Mouse (Mus musculus): Measurements from ENCODE around the gene Proser3. TPM values are rescaled to one million over a fixed set of nuclear protein-coding genes. Genes with fewer than 3 reads are reported as not detected.

Gene Proser3
- polyA plus RNA-seq, 1 experiment from 2014 or later = 20.0 TPM

DNA sequence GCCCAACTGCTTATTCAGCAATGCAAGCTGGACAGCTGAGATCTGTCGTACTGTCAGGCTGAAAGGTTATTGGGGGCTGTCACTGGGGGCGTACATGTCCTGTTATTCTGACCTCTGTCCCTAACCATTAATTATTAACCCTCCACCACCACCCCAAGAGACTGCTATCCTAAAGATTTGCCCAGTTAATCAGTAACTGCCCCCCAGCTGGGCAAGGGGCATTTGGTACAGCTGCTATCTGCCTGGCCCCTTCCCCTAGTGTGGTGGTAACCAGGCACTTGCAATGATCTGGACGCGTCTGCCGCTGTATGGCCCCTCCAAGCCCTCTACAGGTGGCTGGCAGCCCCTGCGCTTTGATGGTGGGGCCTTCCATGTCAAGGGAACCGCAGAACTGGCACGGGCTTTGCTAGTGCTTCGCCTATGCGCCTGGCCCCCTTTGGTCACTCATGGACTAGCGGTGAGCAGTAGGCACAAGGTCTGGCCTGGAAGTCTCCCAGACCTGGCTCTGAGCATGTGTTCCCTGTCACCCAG is 58.6 kb downstream of the Proser3 start, which contains the start of gene Prodh2:
Gene Prodh2 (plus strand): TSS at position 222 of the 531 bp plus-strand sequence.
- Histone ChIP-seq H3K36me3 (ENCODE audit: control insufficient read depth, insufficient read depth, low read length) (no peaks in the 10 kb centered on the region), H3K4me3 (ENCODE audit: low read depth, low read length) (no peak within 1 kb of the TSS), H3K27me3 (ENCODE audit: control insufficient read depth, insufficient read depth, low read length) (no peaks in the 10 kb centered on the region), H3K9ac (ENCODE audit: low read length) (no peak within 1 kb of the TSS), H3K4me1 (ENCODE audit: control insufficient read depth, insufficient read depth, low read length) (no peaks in the 10 kb centered on the region), H3K4me2 (ENCODE audit: low read depth, severe bottlenecking) (no peak within 1 kb of the TSS), H3K9me3 (ENCODE audit: control insufficient read depth, low read length) (no peaks in the 10 kb centered on the region), H3K27ac (replicated peaks; ENCODE audit: low read depth, low read length) (no peak within 1 kb of the TSS)
- 64% methylated on average over 11 of the region's 11 CpGs for WGBS
- no peak for DNase-seq (ENCODE audit: low spot score)
- no peak for ATAC-seq (ENCODE audit: insufficient number of reproducible peaks, low FRiP score, low TSS enrichment, low read depth)

DNA sequence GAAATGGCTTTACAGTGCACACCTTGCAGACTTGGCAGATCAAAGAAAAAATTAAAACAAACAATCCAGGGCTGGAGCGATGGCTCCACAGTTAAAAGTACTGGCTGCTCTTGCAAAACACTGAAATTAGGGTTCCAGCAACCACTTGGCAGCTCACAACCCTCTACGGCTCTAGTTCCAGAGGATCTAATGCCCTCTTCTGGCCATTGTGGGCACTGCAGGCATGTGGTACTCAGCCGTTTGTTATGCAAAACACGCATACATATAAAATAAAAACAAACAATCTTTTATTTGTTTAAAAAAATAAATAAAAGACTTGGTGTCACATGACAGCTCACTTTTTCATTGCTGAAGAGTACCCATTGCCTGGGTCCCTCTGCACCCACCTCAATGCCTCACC is 59.3 kb downstream of the Proser3 start:
- WGBS = 17% methylated on average over 4 of the region's 4 CpGs
- no peak overlapping the region for H3K9ac ChIP-seq (ENCODE audit: low read length)
- no peak overlapping the region for H3K27ac ChIP-seq (replicated peaks; ENCODE audit: low read depth, low read length)
- H3K9me3 ChIP-seq (ENCODE audit: control insufficient read depth, low read length) = no peaks in the 10 kb centered on the region
- no peak overlapping the region for H3K4me3 ChIP-seq (ENCODE audit: low read depth, low read length)
- no peaks in the 10 kb centered on the region for H3K36me3 ChIP-seq (ENCODE audit: control insufficient read depth, insufficient read depth, low read length)
- peak; percentile 89 for DNase-seq (ENCODE audit: low spot score)
- no peak overlapping the region for H3K4me2 ChIP-seq (ENCODE audit: low read depth, severe bottlenecking)
- H3K27me3 ChIP-seq (ENCODE audit: control insufficient read depth, insufficient read depth, low read length) = no peaks in the 10 kb centered on the region
- no peak for ATAC-seq (ENCODE audit: insufficient number of reproducible peaks, low FRiP score, low TSS enrichment, low read depth)
- H3K4me1 ChIP-seq (ENCODE audit: control insufficient read depth, insufficient read depth, low read length) = no peaks in the 10 kb centered on the region

DNA sequence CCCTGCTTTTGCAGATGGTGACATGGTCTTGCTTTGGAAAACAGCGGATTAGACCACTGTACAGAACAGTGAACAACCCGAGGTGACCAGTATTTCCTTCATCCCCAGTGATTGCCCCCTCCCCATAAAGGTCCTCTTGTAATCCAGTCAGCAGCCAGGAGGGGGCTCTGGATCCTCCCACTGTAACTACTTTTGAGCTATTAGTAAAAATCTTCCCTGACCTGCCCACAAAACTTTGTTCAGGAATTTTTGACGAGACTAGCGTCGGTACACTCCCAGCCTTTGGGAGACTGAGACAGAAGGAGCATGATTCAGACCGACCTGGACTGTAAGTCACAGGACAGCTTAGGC is 61.2 kb downstream of the Proser3 start:
- DNase-seq (ENCODE audit: low spot score) (no peak), ATAC-seq (ENCODE audit: insufficient number of reproducible peaks, low FRiP score, low TSS enrichment, low read depth) (no peak)
- Histone ChIP-seq H3K36me3 (ENCODE audit: control insufficient read depth, insufficient read depth, low read length) (no peaks in the 10 kb centered on the region), H3K27me3 (ENCODE audit: control insufficient read depth, insufficient read depth, low read length) (no peaks in the 10 kb centered on the region), H3K9me3 (ENCODE audit: control insufficient read depth, low read length) (no peaks in the 10 kb centered on the region), H3K4me1 (ENCODE audit: control insufficient read depth, insufficient read depth, low read length) (no peaks in the 10 kb centered on the region), H3K4me2 (ENCODE audit: low read depth, severe bottlenecking) (no peak overlapping the region), H3K9ac (ENCODE audit: low read length) (no peak overlapping the region), H3K27ac (replicated peaks; ENCODE audit: low read depth, low read length) (no peak overlapping the region), H3K4me3 (ENCODE audit: low read depth, low read length) (no peak overlapping the region)
- 27% methylated on average over 6 of the region's 6 CpGs for WGBS

DNA sequence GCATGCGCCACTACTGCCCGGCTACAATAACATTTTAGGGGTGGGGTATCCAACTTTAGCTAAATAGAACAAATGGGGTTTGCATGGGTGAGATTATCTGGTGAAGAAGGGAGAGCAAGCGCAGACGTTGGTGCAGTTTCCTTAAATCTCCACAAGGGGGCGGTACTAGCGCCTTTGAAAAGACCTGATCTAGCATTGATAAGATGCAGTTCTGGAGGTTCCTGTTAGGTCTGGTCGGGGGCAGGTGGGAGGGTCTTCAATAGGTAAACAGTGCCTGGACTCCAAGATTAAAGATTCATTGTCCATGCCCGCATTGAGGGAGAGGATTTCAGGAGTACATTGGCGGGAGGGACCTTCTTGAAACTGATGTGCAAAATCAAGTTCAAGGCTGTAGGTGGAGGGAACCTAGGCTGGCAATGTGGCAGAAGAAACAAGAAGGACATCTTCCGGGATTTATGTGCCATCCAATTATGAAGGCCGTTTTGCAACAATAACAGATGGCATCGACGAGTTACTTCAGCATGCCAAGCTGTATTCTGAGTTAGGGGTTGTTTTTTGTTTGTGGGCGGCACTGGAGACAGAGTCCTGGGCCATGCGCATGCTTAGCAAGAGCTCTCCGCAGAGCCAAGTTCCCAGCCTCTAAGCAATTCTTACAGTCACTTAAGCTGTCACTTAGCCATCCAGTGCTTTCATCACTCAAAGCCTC is 61.7 kb downstream of the Proser3 start:
- no peak overlapping the region for H3K4me3 ChIP-seq (ENCODE audit: low read depth, low read length)
- DNase-seq (ENCODE audit: low spot score) (peak; percentile 54), ATAC-seq (ENCODE audit: insufficient number of reproducible peaks, low FRiP score, low TSS enrichment, low read depth) (no peak)
- H3K27me3 ChIP-seq (ENCODE audit: control insufficient read depth, insufficient read depth, low read length) = no peaks in the 10 kb centered on the region
- H3K4me2 ChIP-seq (ENCODE audit: low read depth, severe bottlenecking) = no peak overlapping the region
- no peaks in the 10 kb centered on the region for H3K36me3 ChIP-seq (ENCODE audit: control insufficient read depth, insufficient read depth, low read length)
- H3K27ac ChIP-seq (replicated peaks; ENCODE audit: low read depth, low read length) = no peak overlapping the region
- no peaks in the 10 kb centered on the region for H3K9me3 ChIP-seq (ENCODE audit: control insufficient read depth, low read length)
- 34% methylated on average over 16 of the region's 16 CpGs for WGBS
- no peaks in the 10 kb centered on the region for H3K4me1 ChIP-seq (ENCODE audit: control insufficient read depth, insufficient read depth, low read length)
- H3K9ac ChIP-seq (ENCODE audit: low read length) = no peak overlapping the region

Small RNAs within 50 kb of the gene (microRNA-seq; reads per million reads assigned to microRNA genes)
- gene Gm38670 (0.92 reads per million), gene Mir3569 (not detected)

Other genes starting within 250 kb of the Proser3 start
- gene Alkbh6, start 243.6 kb downstream of the Proser3 start, polyA plus RNA-seq (2014; fragmentation: Nextera tagmentation; extraction: Ambion mirVana) = 93.7 and 97.6 TPM in 2 replicates
- gene Syne4, start 237.5 kb downstream of the Proser3 start, polyA plus RNA-seq (2014; fragmentation: Nextera tagmentation; extraction: Ambion mirVana) = 72.3 and 75.3 TPM in 2 replicates
- gene E130208F15Rik, start 230.6 kb downstream of the Proser3 start, polyA plus RNA-seq (2014; fragmentation: Nextera tagmentation; extraction: Ambion mirVana) = not detected in 2 replicates
- gene Sdhaf1, start 228.4 kb downstream of the Proser3 start, polyA plus RNA-seq (2014; fragmentation: Nextera tagmentation; extraction: Ambion mirVana) = 21.6 TPM in 2 replicates
- gene Lrfn3, start 189.5 kb downstream of the Proser3 start, polyA plus RNA-seq (2014; fragmentation: Nextera tagmentation; extraction: Ambion mirVana) = 4.9 and 5.0 TPM in 2 replicates
- 8.4 and 12.6 TPM in 2 replicates for gene Tyrobp, start 138.5 kb downstream of the Proser3 start, polyA plus RNA-seq (2014; fragmentation: Nextera tagmentation; extraction: Ambion mirVana)
- 0.39 TPM in 1 of 2 replicates, not detected in the other for gene Hcst, start 132.4 kb downstream of the Proser3 start, polyA plus RNA-seq (2014; fragmentation: Nextera tagmentation; extraction: Ambion mirVana)
- 0.96 and 1.4 TPM in 2 replicates for gene Nfkbid, start 130.6 kb downstream of the Proser3 start, polyA plus RNA-seq (2014; fragmentation: Nextera tagmentation; extraction: Ambion mirVana)
- gene Aplp1, start 106.8 kb downstream of the Proser3 start, polyA plus RNA-seq (2014; fragmentation: Nextera tagmentation; extraction: Ambion mirVana) = 16.6 and 18.0 TPM in 2 replicates
- gene Kirrel2, start 94.6 kb downstream of the Proser3 start, polyA plus RNA-seq (2014; fragmentation: Nextera tagmentation; extraction: Ambion mirVana) = 0.13 TPM in 1 of 2 replicates, not detected in the other
- 0.15 TPM in 1 of 2 replicates, not detected in the other for gene Nphs1, start 94.0 kb downstream of the Proser3 start, polyA plus RNA-seq (2014; fragmentation: Nextera tagmentation; extraction: Ambion mirVana)
- gene Prodh2, start 58.7 kb downstream of the Proser3 start, polyA plus RNA-seq (2014; fragmentation: Nextera tagmentation; extraction: Ambion mirVana) = 0.33 TPM in 1 of 2 replicates, not detected in the other
- gene Arhgap33, start 17.2 kb downstream of the Proser3 start, polyA plus RNA-seq (2014; fragmentation: Nextera tagmentation; extraction: Ambion mirVana) = 12.1 and 12.9 TPM in 2 replicates
- gene Hspb6, start 121 bp downstream of the Proser3 start, polyA plus RNA-seq (2014; fragmentation: Nextera tagmentation; extraction: Ambion mirVana) = 6.1 and 6.9 TPM in 2 replicates
- gene Lin37, start 7.5 kb upstream of the Proser3 start, polyA plus RNA-seq (2014; fragmentation: Nextera tagmentation; extraction: Ambion mirVana) = 40.6 and 46.9 TPM in 2 replicates
- gene U2af1l4, start 11.0 kb upstream of the Proser3 start, polyA plus RNA-seq (2014; fragmentation: Nextera tagmentation; extraction: Ambion mirVana) = 91.9 and 100 TPM in 2 replicates
- gene Gm49396, start 11.0 kb upstream of the Proser3 start, polyA plus RNA-seq (2014; fragmentation: Nextera tagmentation; extraction: Ambion mirVana) = 6.0 and 6.8 TPM in 2 replicates
- 105 and 123 TPM in 2 replicates for gene Psenen, start 11.3 kb upstream of the Proser3 start, polyA plus RNA-seq (2014; fragmentation: Nextera tagmentation; extraction: Ambion mirVana)
- gene Igflr1, start 13.1 kb upstream of the Proser3 start, polyA plus RNA-seq (2014; fragmentation: Nextera tagmentation; extraction: Ambion mirVana) = 3.2 and 3.5 TPM in 2 replicates
- 11.9 and 14.1 TPM in 2 replicates for gene Kmt2b, start 36.4 kb upstream of the Proser3 start, polyA plus RNA-seq (2014; fragmentation: Nextera tagmentation; extraction: Ambion mirVana)
- gene Zbtb32, start 46.6 kb upstream of the Proser3 start, polyA plus RNA-seq (2014; fragmentation: Nextera tagmentation; extraction: Ambion mirVana) = 0.43 TPM in 1 of 2 replicates, not detected in the other
- 3.6 and 3.8 TPM in 2 replicates for gene Upk1a, start 60.5 kb upstream of the Proser3 start, polyA plus RNA-seq (2014; fragmentation: Nextera tagmentation; extraction: Ambion mirVana)
- 801 and 830 TPM in 2 replicates for gene Cox6b1, start 73.9 kb upstream of the Proser3 start, polyA plus RNA-seq (2014; fragmentation: Nextera tagmentation; extraction: Ambion mirVana)
- gene Etv2, start 83.6 kb upstream of the Proser3 start, polyA plus RNA-seq (2014; fragmentation: Nextera tagmentation; extraction: Ambion mirVana) = 0.19 and 0.43 TPM in 2 replicates
- gene Rbm42, start 98.0 kb upstream of the Proser3 start, polyA plus RNA-seq (2014; fragmentation: Nextera tagmentation; extraction: Ambion mirVana) = 125 and 126 TPM in 2 replicates
- gene Haus5, start 112.7 kb upstream of the Proser3 start, polyA plus RNA-seq (2014; fragmentation: Nextera tagmentation; extraction: Ambion mirVana) = 62.1 and 67.3 TPM in 2 replicates
- gene Pmis2, start 119.3 kb upstream of the Proser3 start, polyA plus RNA-seq (2014; fragmentation: Nextera tagmentation; extraction: Ambion mirVana) = not detected in 2 replicates
- gene 2200002J24Rik, start 146.6 kb upstream of the Proser3 start, polyA plus RNA-seq (2014; fragmentation: Nextera tagmentation; extraction: Ambion mirVana) = not detected in 2 replicates
- gene Atp4a, start 159.9 kb upstream of the Proser3 start, polyA plus RNA-seq (2014; fragmentation: Nextera tagmentation; extraction: Ambion mirVana) = 0.28 and 0.41 TPM in 2 replicates
- gene Tmem147, start 177.2 kb upstream of the Proser3 start, polyA plus RNA-seq (2014; fragmentation: Nextera tagmentation; extraction: Ambion mirVana) = 143 and 149 TPM in 2 replicates
- gene Gapdhs, start 191.4 kb upstream of the Proser3 start, polyA plus RNA-seq (2014; fragmentation: Nextera tagmentation; extraction: Ambion mirVana) = 0.43 and 0.47 TPM in 2 replicates
- gene Sbsn, start 199.2 kb upstream of the Proser3 start, polyA plus RNA-seq (2014; fragmentation: Nextera tagmentation; extraction: Ambion mirVana) = 0.27 and 1.3 TPM in 2 replicates
- not detected in 2 replicates for gene Dmkn, start 211.5 kb upstream of the Proser3 start, polyA plus RNA-seq (2014; fragmentation: Nextera tagmentation; extraction: Ambion mirVana)
- gene Krtdap, start 235.6 kb upstream of the Proser3 start, polyA plus RNA-seq (2014; fragmentation: Nextera tagmentation; extraction: Ambion mirVana) = not detected in 2 replicates